Comparison of ENCODE assay signal across 11 mouse cellular contexts in the genomic region with DNA sequence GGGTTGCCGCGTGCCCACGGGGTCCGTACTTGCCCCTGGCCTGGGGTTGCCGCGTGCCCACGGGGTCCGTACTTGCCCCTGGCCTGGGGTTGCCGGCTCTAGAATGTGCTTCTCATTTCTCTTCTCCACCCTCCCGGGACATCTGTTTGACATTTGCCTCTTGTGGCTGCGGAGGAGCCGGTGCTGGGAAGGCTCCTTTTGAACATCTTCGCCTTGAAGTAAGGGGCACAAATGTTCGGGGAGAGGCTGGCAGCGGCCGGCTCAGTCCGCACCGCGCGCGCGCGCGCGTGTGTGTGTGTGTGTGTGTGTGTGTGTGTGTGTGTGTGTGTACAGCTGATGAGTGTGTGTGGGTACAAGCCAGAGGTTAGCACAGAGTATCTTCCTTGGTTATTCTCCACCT. TPM values are rescaled to one million over a fixed set of nuclear protein-coding genes. Genes with fewer than 3 reads are reported as not detected.
DNase-seq lines count a peak whose midpoint lies in the region; ATAC-seq lines count a peak whose summit lies in the region.
"Not testable (repeated sequence)": the region's sequence is repeated elsewhere in the genome, so short reads cannot be mapped to it uniquely, and the experiment has no call there.
"Had no signal": no experiment of that assay in that cellular context is flagged by ENCODE, and none has a peak within 500 bp of the region (broad histone marks: within the 10 kb centered on the region; RNA-seq: fewer than 3 reads in every experiment).

No protein-coding gene starts in this region.

- H3K27ac ChIP-seq in embryonic facial prominence, embryonic 10.5 days (replicated peaks) = peak overlapping the region; percentile 6; the same call in 1 of the 2 replicates
- not testable (repeated sequence) for H3K27ac ChIP-seq in embryonic facial prominence, embryonic 13.5 days; embryonic facial prominence, embryonic 15.5 days (replicated peaks); limb, embryonic 13.5 days

- H3K9me3 ChIP-seq in embryonic facial prominence, embryonic 10.5 days; embryonic facial prominence, embryonic 13.5 days; embryonic facial prominence, embryonic 15.5 days (replicated peaks); limb, embryonic 13.5 days: not testable (repeated sequence)

- H3K4me3 ChIP-seq in embryonic facial prominence, embryonic 10.5 days; embryonic facial prominence, embryonic 15.5 days (replicated peaks); limb, embryonic 13.5 days: not testable (repeated sequence)
- peak overlapping the region; percentile 7; the same call in 1 of the 2 replicates for H3K4me3 ChIP-seq in embryonic facial prominence, embryonic 13.5 days

- H3K4me1 ChIP-seq in embryonic facial prominence, embryonic 10.5 days = peaks cover 30% of the 10 kb centered on the region
- H3K4me1 ChIP-seq in embryonic facial prominence, embryonic 13.5 days = peaks cover 31% of the 10 kb centered on the region
- H3K4me1 ChIP-seq in embryonic facial prominence, embryonic 15.5 days = peaks cover 13% of the 10 kb centered on the region
- H3K4me1 ChIP-seq in limb, embryonic 13.5 days = not testable (repeated sequence)

- not testable (repeated sequence) for H3K9ac ChIP-seq in embryonic facial prominence, embryonic 13.5 days; embryonic facial prominence, embryonic 15.5 days; limb, embryonic 13.5 days

- H3K36me3 ChIP-seq in embryonic facial prominence, embryonic 10.5 days (replicated peaks); embryonic facial prominence, embryonic 13.5 days; embryonic facial prominence, embryonic 15.5 days; limb, embryonic 13.5 days: not testable (repeated sequence)

- peak overlapping the region; percentile 47 for H3K4me2 ChIP-seq in embryonic facial prominence, embryonic 13.5 days
- peak overlapping the region; percentile 33 for H3K4me2 ChIP-seq in embryonic facial prominence, embryonic 15.5 days (replicated peaks)
- H3K4me2 ChIP-seq in limb, embryonic 13.5 days (replicated peaks) = 0 out of 2 replicates have a peak overlapping the region, but pooled peaks have one; percentile 14

- ATAC-seq in embryonic facial prominence, embryonic 13.5 days (ENCODE audit: insufficient number of reproducible peaks, insufficient read depth, low FRiP score, low TSS enrichment, low read depth) = peak; percentile 15; the same call in 1 of the 2 replicates
- ATAC-seq in embryonic facial prominence, embryonic 15.5 days (ENCODE audit: insufficient number of reproducible peaks, low FRiP score, low TSS enrichment, low read depth); limb, embryonic 13.5 days (ENCODE audit: low FRiP score, low read depth): not testable (repeated sequence)

- 66% methylated on average over 25 of the region's 25 CpGs for WGBS in embryonic facial prominence, embryonic 10.5 days
- WGBS in embryonic facial prominence, embryonic 13.5 days = 34% methylated on average over 25 of the region's 25 CpGs
- 51% methylated on average over 25 of the region's 25 CpGs for WGBS in embryonic facial prominence, embryonic 15.5 days
- 37% methylated on average over 20 of the region's 25 CpGs for WGBS in limb, embryonic 13.5 days

- peaks cover 15% of the 10 kb centered on the region; the same call in 1 of the 2 replicates for H3K27me3 ChIP-seq in embryonic facial prominence, embryonic 10.5 days (replicated peaks; ENCODE audit: low read depth, poor library complexity, severe bottlenecking)
- not testable (repeated sequence) for H3K27me3 ChIP-seq in embryonic facial prominence, embryonic 13.5 days; embryonic facial prominence, embryonic 15.5 days
- H3K27me3 ChIP-seq in limb, embryonic 13.5 days = peaks cover 39% of the 10 kb centered on the region

- DNase-seq in embryonic facial prominence, embryonic 10.5 days (ENCODE audit: low spot score) = peak; percentile 48

RNA-seq across cellular contexts. Expression of a gene that starts 26.1 kb away (rescaled TPM):
- polyA plus RNA-seq in embryonic facial prominence, embryonic 10.5 days (2016; fragmentation: Nextera tagmentation; extraction: Ambion mirVana) = 11.8 and 20.4 TPM in 2 replicates
- polyA plus RNA-seq in embryonic facial prominence, embryonic 13.5 days (2015; fragmentation: Nextera tagmentation; extraction: Ambion mirVana) = 19.0 and 22.0 TPM in 2 replicates
- polyA plus RNA-seq in embryonic facial prominence, embryonic 15.5 days (2015; fragmentation: Nextera tagmentation; extraction: Ambion mirVana) = 13.8 and 14.3 TPM in 2 replicates
- polyA plus RNA-seq in limb, embryonic 13.5 days (2015; fragmentation: Nextera tagmentation; extraction: Ambion mirVana) = 15.7 and 17.7 TPM in 2 replicates
- polyA plus RNA-seq: C2C12; erythroblast, embryonic 14.5 days; forebrain, embryonic 16.5 days; frontal cortex, adult 2 months had no signal

RNA-seq across cellular contexts. Expression of a gene that starts 40.5 kb away (rescaled TPM):
- not detected in 2 replicates for polyA plus RNA-seq in embryonic facial prominence, embryonic 10.5 days (2016; fragmentation: Nextera tagmentation; extraction: Ambion mirVana)
- 0.45 TPM in 1 of 2 replicates, not detected in the other for polyA plus RNA-seq in embryonic facial prominence, embryonic 13.5 days (2015; fragmentation: Nextera tagmentation; extraction: Ambion mirVana)
- 1.2 and 1.3 TPM in 2 replicates for polyA plus RNA-seq in embryonic facial prominence, embryonic 15.5 days (2015; fragmentation: Nextera tagmentation; extraction: Ambion mirVana)
- 0.19 and 0.36 TPM in 2 replicates for polyA plus RNA-seq in limb, embryonic 13.5 days (2015; fragmentation: Nextera tagmentation; extraction: Ambion mirVana)
- polyA plus RNA-seq: C2C12; erythroblast, embryonic 14.5 days; forebrain, embryonic 10.5 days; forebrain, embryonic 12.5 days; forebrain, embryonic 14.5 days; forebrain, embryonic 16.5 days had no signal
